Mouse (Mus musculus): ENCODE results near the gene Gng7.

Gng7 gene

GRCm38 (mm10) chr10:80946684-80947437, 67.9 kb downstream of the Gng7 start:
- DNase-seq (ENCODE audit: low read depth, low spot score) = peak; percentile 42

GRCm38 (mm10) chr10:80944231-80944630, 70.5 kb downstream of the Gng7 start:
- DNase-seq (ENCODE audit: low read depth, low spot score) = no peak

- no peak for DNase-seq (ENCODE audit: low read depth, low spot score)
These were observed 71.0 kb downstream of the Gng7 start for GRCm38 (mm10) chr10:80943701-80944100.

GRCm38 (mm10) chr10:80942919-80943318, 71.8 kb downstream of the Gng7 start:
- DNase-seq (ENCODE audit: low read depth, low spot score) = no peak

GRCm38 (mm10) chr10:80940988-80941347, 73.8 kb downstream of the Gng7 start:
- no peak for DNase-seq (ENCODE audit: low read depth, low spot score)

GRCm38 (mm10) chr10:80940320-80940987, 74.3 kb downstream of the Gng7 start:
- DNase-seq (ENCODE audit: low read depth, low spot score) = peak; percentile 20

GRCm38 (mm10) chr10:80939671-80940070, 75.1 kb downstream of the Gng7 start:
- peak; percentile 92 for DNase-seq (ENCODE audit: low read depth, low spot score)

GRCm38 (mm10) chr10:80938831-80939550, 75.8 kb downstream of the Gng7 start:
- peak; percentile 67 for DNase-seq (ENCODE audit: low read depth, low spot score)

GRCm38 (mm10) chr10:80937646-80938045, 77.1 kb downstream of the Gng7 start:
- peak; percentile 24 for DNase-seq (ENCODE audit: low read depth, low spot score)

GRCm38 (mm10) chr10:80936810-80937164, 78.0 kb downstream of the Gng7 start:
- no peak for DNase-seq (ENCODE audit: low read depth, low spot score)

- DNase-seq (ENCODE audit: low read depth, low spot score) = peak; percentile 35
These were observed 78.5 kb downstream of the Gng7 start for GRCm38 (mm10) chr10:80936135-80936809.

GRCm38 (mm10) chr10:80935698-80936097, 79.0 kb downstream of the Gng7 start:
- DNase-seq (ENCODE audit: low read depth, low spot score) = peak; percentile 23

GRCm38 (mm10) chr10:80935241-80935640, 79.5 kb downstream of the Gng7 start:
- peak; percentile 27 for DNase-seq (ENCODE audit: low read depth, low spot score)

- DNase-seq (ENCODE audit: low read depth, low spot score) = no peak
These were observed 80.4 kb downstream of the Gng7 start for GRCm38 (mm10) chr10:80934136-80934985.

- peak; percentile 52 for DNase-seq (ENCODE audit: low read depth, low spot score)
These were observed 81.2 kb downstream of the Gng7 start for GRCm38 (mm10) chr10:80933421-80933979.

GRCm38 (mm10) chr10:80932700-80933420, 81.9 kb downstream of the Gng7 start:
- DNase-seq (ENCODE audit: low read depth, low spot score) = peak; percentile 59

- peak; percentile 73 for DNase-seq (ENCODE audit: low read depth, low spot score)
These were observed 82.5 kb downstream of the Gng7 start for GRCm38 (mm10) chr10:80932206-80932605.

GRCm38 (mm10) chr10:80931695-80932094, 83.0 kb downstream of the Gng7 start:
- peak; percentile 45 for DNase-seq (ENCODE audit: low read depth, low spot score)

GRCm38 (mm10) chr10:80931153-80931671, 83.5 kb downstream of the Gng7 start:
- DNase-seq (ENCODE audit: low read depth, low spot score) = peak; percentile 48

All from CD4-positive, CD25-positive, alpha-beta regulatory T cell, adult 2 months (primary cell).